Mouse (Mus musculus) ES-E14 (cell line): Measurements from ENCODE around the gene Aox4.

Experiments
- CHD2 ChIP-seq: IDR thresholded peaks from 2 replicates; pipeline ENCODE4 v1.6.1; 2014; ENCODE audit warnings: mild to moderate bottlenecking, low read depth, low read length, inconsistent platforms
- HCFC1 ChIP-seq: IDR thresholded peaks from 2 replicates; pipeline ENCODE4 v1.6.1; 2012; ENCODE audit warnings: low read length, inconsistent platforms, borderline replicate concordance; ENCODE audit not compliant: insufficient read depth
- MAFK ChIP-seq: IDR thresholded peaks from 2 replicates; pipeline ENCODE4 v1.6.1; 2014; ENCODE audit warnings: mild to moderate bottlenecking, low read depth, low read length, inconsistent platforms; ENCODE audit not compliant: insufficient read depth
- ZC3H11A ChIP-seq: IDR thresholded peaks from 2 replicates; pipeline ENCODE4 v1.6.1; 2012; ENCODE audit warnings: low read depth, mild to moderate bottlenecking, inconsistent platforms, low read length, borderline replicate concordance
- ZNF384 ChIP-seq: IDR thresholded peaks from 2 replicates; pipeline ENCODE4 v1.6.1; 2012; ENCODE audit warnings: low read depth, low read length, inconsistent platforms

DNA sequence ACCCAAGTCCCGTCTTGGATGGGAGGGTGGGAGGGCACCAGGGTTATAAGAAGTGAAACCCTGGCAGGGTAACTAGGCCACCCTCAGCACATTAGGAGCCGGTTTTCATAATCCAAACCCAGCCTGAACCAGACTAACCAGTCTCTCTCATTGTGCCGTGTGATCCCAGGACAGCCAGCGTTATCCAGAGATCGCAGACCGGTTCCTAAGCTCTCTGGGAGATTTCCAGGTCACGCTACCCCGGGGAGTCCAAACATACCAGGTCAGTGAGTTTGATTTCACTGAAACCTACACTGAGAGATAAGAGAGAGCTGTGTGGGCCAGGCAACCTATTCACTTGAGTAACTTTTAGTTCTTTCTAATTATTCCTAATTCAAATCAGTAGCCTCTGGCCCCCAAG, 97.0 kb downstream of the Aox4 start:
- TF ChIP-seq HCFC1 = no peak
- no peak for TF ChIP-seq CHD2
- TF ChIP-seq ZNF384 = no peak
- no peak for TF ChIP-seq MAFK
- TF ChIP-seq ZC3H11A = no peak
